Comparison of ENCODE assay signal across 7 mouse cellular contexts in the genomic region with DNA sequence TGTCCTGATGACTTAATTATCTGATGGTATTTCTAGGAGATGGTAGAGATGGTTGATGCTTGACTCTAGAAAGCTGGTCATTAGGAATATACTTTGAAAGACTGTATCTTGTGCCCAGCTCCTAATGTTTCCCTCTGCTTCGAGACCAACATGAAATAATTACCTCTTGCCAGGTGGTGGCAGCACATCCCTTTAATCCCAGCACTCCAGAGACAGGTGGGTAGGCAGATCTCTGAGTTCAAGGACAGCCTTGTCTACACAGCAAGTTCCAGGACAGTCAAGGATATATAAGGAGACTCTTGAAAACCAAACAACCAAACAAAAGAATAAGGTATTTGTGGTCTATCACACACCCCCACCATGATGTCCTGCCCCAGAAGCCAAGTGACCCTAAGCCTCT. TPM values are rescaled to one million over a fixed set of nuclear protein-coding genes. Genes with fewer than 3 reads are reported as not detected.
DNase-seq lines count a peak whose midpoint lies in the region; ATAC-seq and TF ChIP-seq lines count a peak whose summit lies in the region.

No protein-coding gene starts in this region.

- H3K4me1 ChIP-seq in lung, adult 2 months (ENCODE audit: control insufficient read depth, insufficient read depth, low read length), result no peaks in the 10 kb centered on the region; the same call in 1 of the 2 replicates
- no peaks in the 10 kb centered on the region for H3K4me1 ChIP-seq in intestine, postnatal 0 days (replicated peaks; ENCODE audit: control insufficient read depth, insufficient read depth, low read length)
- H3K4me1 ChIP-seq in thymus, adult 2 months (replicated peaks; ENCODE audit: control insufficient read depth, insufficient read depth, low read length), result peaks cover 2% of the 10 kb centered on the region; the same call in 1 of the 2 replicates
- H3K4me1 ChIP-seq in hindbrain, embryonic 13.5 days (replicated peaks), result peaks cover 7% of the 10 kb centered on the region; the same call in 1 of the 2 replicates

- no peak for DNase-seq in lung, adult 2 months
- DNase-seq in lung, adult 18-20 months, result no peak
- no peak for DNase-seq in Patski (ENCODE audit: low read depth, low spot score)
- peak; percentile 50 for DNase-seq in thymus, adult 2 months

- no peak overlapping the region for H3K4me2 ChIP-seq in intestine, postnatal 0 days (replicated peaks; ENCODE audit: low read depth)
- no peak overlapping the region for H3K4me2 ChIP-seq in hindbrain, embryonic 13.5 days

- no peak for TF ChIP-seq POLR2A in lung, adult 2 months (IDR thresholded peaks at IDR 0.05; ENCODE audit: borderline replicate concordance, extremely low read depth, low read depth, low read length)
- TF ChIP-seq POLR2A in thymus, adult 2 months (IDR thresholded peaks at IDR 0.05; ENCODE audit: control insufficient read depth, extremely low read depth, insufficient read depth, low read length, poor library complexity), result no peak

- no peak overlapping the region for H3K27ac ChIP-seq in intestine, postnatal 0 days (ENCODE audit: low read depth, low read length)
- H3K27ac ChIP-seq in thymus, adult 2 months (ENCODE audit: control insufficient read depth, insufficient read depth, low read length), result no peak overlapping the region
- no peak overlapping the region for H3K27ac ChIP-seq in hindbrain, embryonic 13.5 days

- H3K36me3 ChIP-seq in intestine, postnatal 0 days (ENCODE audit: control insufficient read depth, insufficient read depth), result 0 out of 2 replicates have a peak, but pooled peaks cover under 1% of the 10 kb centered on the region
- no peaks in the 10 kb centered on the region for H3K36me3 ChIP-seq in thymus, adult 2 months (ENCODE audit: control insufficient read depth, insufficient read depth, low read length)
- peaks cover 14% of the 10 kb centered on the region for H3K36me3 ChIP-seq in hindbrain, embryonic 13.5 days

- ATAC-seq in Patski, result no peak
- no peak for ATAC-seq in intestine, postnatal 0 days
- ATAC-seq in granulocyte monocyte progenitor cell, adult 5-6 weeks (replicated peaks; ENCODE audit: poor library complexity, severe bottlenecking), result no peak
- no peak for ATAC-seq in hindbrain, embryonic 13.5 days (ENCODE audit: low FRiP score)

- H3K9ac ChIP-seq in intestine, postnatal 0 days (ENCODE audit: low read depth, low read length), result no peak overlapping the region
- no peak overlapping the region for H3K9ac ChIP-seq in hindbrain, embryonic 13.5 days

- 0 out of 2 replicates have a peak, but pooled peaks have one; percentile 21 for TF ChIP-seq CTCF in lung, adult 2 months (IDR thresholded peaks at IDR 0.05; ENCODE audit: insufficient read depth, low read length)
- peak; percentile 55 for TF ChIP-seq CTCF in Patski (IDR thresholded peaks at IDR 0.05)
- peak; percentile 68 for TF ChIP-seq CTCF in intestine, postnatal 0 days (IDR thresholded peaks at IDR 0.05; ENCODE audit: low read depth)
- no peak for TF ChIP-seq CTCF in thymus, adult 2 months (IDR thresholded peaks at IDR 0.05; ENCODE audit: borderline replicate concordance, control insufficient read depth, extremely low read depth, insufficient read depth, low read length, poor library complexity)

- WGBS in lung, adult 2 months, result 35% methylated on average over 1 of the region's 1 CpGs
- 38% methylated on average over 1 of the region's 1 CpGs for WGBS in intestine, postnatal 0 days
- 61% methylated on average over 1 of the region's 1 CpGs for WGBS in thymus, adult 2 months
- 68% methylated on average over 1 of the region's 1 CpGs for WGBS in hindbrain, embryonic 13.5 days

- CTCF ChIA-PET in Patski (lab: Charles Lee), result interaction anchor here (1.6 to 3.5 kb wide), 2 partner anchors 9 to 223 kb away, joined by 4 to 14 read pairs; no protein-coding TSS in a partner anchor

- no peaks in the 10 kb centered on the region for H3K9me3 ChIP-seq in intestine, postnatal 0 days (ENCODE audit: control insufficient read depth)
- H3K9me3 ChIP-seq in hindbrain, embryonic 13.5 days, result no peaks in the 10 kb centered on the region

- in situ Hi-C loops in Patski (cut with MboI; ENCODE audit: low pct_unique_long_range_greater_than_20kb), result loop anchor here (10.0 kb wide), 1 partner anchor 221 kb away; no protein-coding TSS in a partner anchor

- H3K27me3 ChIP-seq in Patski, result no peaks in the 10 kb centered on the region
- no peaks in the 10 kb centered on the region for H3K27me3 ChIP-seq in intestine, postnatal 0 days (replicated peaks; ENCODE audit: control insufficient read depth, insufficient read depth, low read length)
- no peaks in the 10 kb centered on the region for H3K27me3 ChIP-seq in thymus, adult 2 months (ENCODE audit: control insufficient read depth, insufficient read depth, low read length)
- H3K27me3 ChIP-seq in hindbrain, embryonic 13.5 days, result no peaks in the 10 kb centered on the region

- POLR2A ChIA-PET in Patski (lab: Charles Lee), result no interaction called here

- H3K4me3 ChIP-seq in lung, adult 2 months (replicated peaks; ENCODE audit: extremely low read depth, low read depth, low read length), result no peak overlapping the region
- no peak overlapping the region for H3K4me3 ChIP-seq in intestine, postnatal 0 days (ENCODE audit: low read depth, low read length)
- H3K4me3 ChIP-seq in thymus, adult 2 months (ENCODE audit: control insufficient read depth, insufficient read depth, low read length), result no peak overlapping the region
- H3K4me3 ChIP-seq in hindbrain, embryonic 13.5 days, result no peak overlapping the region

RNA-seq across cellular contexts. Expression of a gene that starts 17.2 kb away (rescaled TPM):
- 9.4 and 12.0 TPM in 2 replicates for polyA plus RNA-seq in lung, adult 2 months (2012; rRNA removed)
- 49.0 TPM for polyA plus RNA-seq in Patski (2021)
- 26.9 and 31.4 TPM in 2 replicates for polyA plus RNA-seq in intestine, postnatal 0 days (2015; fragmentation: Nextera tagmentation; extraction: Ambion mirVana)
- polyA plus RNA-seq in thymus, adult 2 months (2012; rRNA removed), result 30.4 and 36.5 TPM in 2 replicates
- total RNA-seq in granulocyte monocyte progenitor cell, adult 5-6 weeks (2014; fragmentation: Nextera tagmentation), result 32.7 and 45.1 TPM in 2 replicates
- 74.3 and 95.9 TPM in 2 replicates for total RNA-seq in granulocyte monocyte progenitor cell, adult 5-6 weeks (2017)
- polyA plus RNA-seq in hindbrain, embryonic 13.5 days (2015; fragmentation: Nextera tagmentation; extraction: Ambion mirVana), result 120 and 123 TPM in 2 replicates

RNA-seq across cellular contexts. Expression of a gene that starts 55.2 kb away (rescaled TPM):
- 13.2 and 13.8 TPM in 2 replicates for polyA plus RNA-seq in lung, adult 2 months (2012; rRNA removed)
- polyA plus RNA-seq in Patski (2021), result 46.7 TPM
- 18.5 and 21.7 TPM in 2 replicates for polyA plus RNA-seq in intestine, postnatal 0 days (2015; fragmentation: Nextera tagmentation; extraction: Ambion mirVana)
- 21.8 and 22.9 TPM in 2 replicates for polyA plus RNA-seq in thymus, adult 2 months (2012; rRNA removed)
- 35.6 and 38.1 TPM in 2 replicates for total RNA-seq in granulocyte monocyte progenitor cell, adult 5-6 weeks (2014; fragmentation: Nextera tagmentation)
- total RNA-seq in granulocyte monocyte progenitor cell, adult 5-6 weeks (2017), result 19.1 and 24.3 TPM in 2 replicates
- 49.9 and 51.3 TPM in 2 replicates for polyA plus RNA-seq in hindbrain, embryonic 13.5 days (2015; fragmentation: Nextera tagmentation; extraction: Ambion mirVana)

RNA-seq across cellular contexts. Expression of a gene that starts 55.3 kb away (rescaled TPM):
- 12.2 and 14.2 TPM in 2 replicates for polyA plus RNA-seq in lung, adult 2 months (2012; rRNA removed)
- 23.2 TPM for polyA plus RNA-seq in Patski (2021)
- 56.7 and 66.5 TPM in 2 replicates for polyA plus RNA-seq in intestine, postnatal 0 days (2015; fragmentation: Nextera tagmentation; extraction: Ambion mirVana)
- 7.7 and 10.2 TPM in 2 replicates for polyA plus RNA-seq in thymus, adult 2 months (2012; rRNA removed)
- total RNA-seq in granulocyte monocyte progenitor cell, adult 5-6 weeks (2014; fragmentation: Nextera tagmentation), result 20.3 and 39.4 TPM in 2 replicates
- total RNA-seq in granulocyte monocyte progenitor cell, adult 5-6 weeks (2017), result 15.3 and 24.4 TPM in 2 replicates
- 20.6 and 22.7 TPM in 2 replicates for polyA plus RNA-seq in hindbrain, embryonic 13.5 days (2015; fragmentation: Nextera tagmentation; extraction: Ambion mirVana)
